Comparison of ENCODE assay signal across 15 mouse cellular contexts in the genomic region with DNA sequence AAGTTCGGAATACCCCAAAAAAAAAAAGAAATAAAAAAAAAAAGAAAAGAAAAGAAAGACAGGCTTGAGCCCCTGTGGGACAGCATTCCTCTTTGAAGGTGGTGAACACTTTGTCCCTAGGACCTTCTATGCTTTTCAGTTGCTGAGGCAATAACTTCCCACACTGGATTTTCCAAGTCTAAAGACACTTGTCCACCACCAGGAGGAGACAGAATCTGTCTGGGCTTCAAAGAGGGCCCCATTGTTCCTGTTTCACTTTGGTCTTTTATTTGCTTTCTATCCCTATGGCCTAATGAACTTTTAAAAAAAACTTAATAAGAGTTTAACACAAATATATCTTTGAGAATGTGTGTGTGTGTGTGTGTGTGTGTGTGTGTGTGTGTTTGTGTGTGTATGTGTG.
A peak's percentile ranks its signal among the peaks of the same experiment; 100 is the strongest.
DNase-seq lines count a peak whose midpoint lies in the region; ATAC-seq and TF ChIP-seq lines count a peak whose summit lies in the region.
"Had no signal": no experiment of that assay in that cellular context is flagged by ENCODE, and none has a peak within 500 bp of the region (broad histone marks: within the 10 kb centered on the region; RNA-seq: fewer than 3 reads in every experiment).

No protein-coding gene starts in this region.

- peak; percentile 18 for DNase-seq in hindbrain, embryonic 14.5 days (ENCODE audit: low spot score)
- no peak for DNase-seq in hindbrain, embryonic 10.5 days (ENCODE audit: low spot score)
- no peak for DNase-seq in lung, postnatal 0 days (ENCODE audit: low spot score)
- DNase-seq in lung, adult 2 months, result no peak
- DNase-seq in R1 (ENCODE audit: low read depth, low spot score), result peak; percentile 59
- DNase-seq in stomach, postnatal 0 days (ENCODE audit: low spot score), result no peak
- DNase-seq in spleen, postnatal 36 days (ENCODE audit: low spot score in 2 of 2), result no peak
- DNase-seq: cerebellum, postnatal 14 days; kidney, postnatal 10 days; right cerebral cortex, postnatal 25 days; thymus, postnatal 14 days had no signal

- no peak overlapping the region for H3K9ac ChIP-seq in hindbrain, embryonic 14.5 days
- H3K9ac ChIP-seq in lung, postnatal 0 days (replicated peaks; ENCODE audit: low read depth), result no peak overlapping the region
- H3K9ac ChIP-seq in stomach, postnatal 0 days (ENCODE audit: low read length), result no peak overlapping the region
- H3K9ac ChIP-seq: heart, embryonic 13.5 days; limb, embryonic 15.5 days had no signal

- no peak for TF ChIP-seq POLR2A in lung, adult 2 months (IDR thresholded peaks at IDR 0.05; ENCODE audit: borderline replicate concordance, extremely low read depth, low read depth, low read length)

- no peaks in the 10 kb centered on the region for H3K27me3 ChIP-seq in hindbrain, embryonic 14.5 days (ENCODE audit: control insufficient read depth, insufficient read depth, low read length)
- H3K27me3 ChIP-seq in hindbrain, embryonic 10.5 days (ENCODE audit: insufficient read depth, poor library complexity, severe bottlenecking), result no peaks in the 10 kb centered on the region
- no peaks in the 10 kb centered on the region for H3K27me3 ChIP-seq in lung, postnatal 0 days (replicated peaks; ENCODE audit: insufficient read depth, low read length)
- H3K27me3 ChIP-seq in stomach, postnatal 0 days (ENCODE audit: control insufficient read depth, insufficient read depth, low read length), result no peaks in the 10 kb centered on the region
- H3K27me3 ChIP-seq: heart, embryonic 13.5 days; limb, embryonic 15.5 days; megakaryocyte, embryonic 14.5 days had no signal

- H3K4me1 ChIP-seq in hindbrain, embryonic 14.5 days (replicated peaks; ENCODE audit: control insufficient read depth, insufficient read depth, low read length), result no peaks in the 10 kb centered on the region
- H3K4me1 ChIP-seq in hindbrain, embryonic 10.5 days (replicated peaks), result no peaks in the 10 kb centered on the region
- no peaks in the 10 kb centered on the region for H3K4me1 ChIP-seq in lung, postnatal 0 days (ENCODE audit: insufficient read depth, low read depth, low read length)
- H3K4me1 ChIP-seq in lung, adult 2 months (ENCODE audit: control insufficient read depth, insufficient read depth, low read length), result no peaks in the 10 kb centered on the region
- no peaks in the 10 kb centered on the region for H3K4me1 ChIP-seq in stomach, postnatal 0 days (replicated peaks; ENCODE audit: control insufficient read depth, insufficient read depth)
- H3K4me1 ChIP-seq: heart, embryonic 13.5 days; limb, embryonic 15.5 days had no signal

- 92% methylated on average over 1 of the region's 1 CpGs for WGBS in hindbrain, embryonic 14.5 days
- 97% methylated on average over 1 of the region's 1 CpGs for WGBS in hindbrain, embryonic 10.5 days
- 95% methylated on average over 1 of the region's 1 CpGs for WGBS in lung, postnatal 0 days
- WGBS in lung, adult 2 months, result 96% methylated on average over 1 of the region's 1 CpGs
- 96% methylated on average over 1 of the region's 1 CpGs for WGBS in stomach, postnatal 0 days

- no peaks in the 10 kb centered on the region for H3K36me3 ChIP-seq in hindbrain, embryonic 14.5 days (replicated peaks; ENCODE audit: control insufficient read depth, insufficient read depth)
- no peaks in the 10 kb centered on the region for H3K36me3 ChIP-seq in hindbrain, embryonic 10.5 days
- H3K36me3 ChIP-seq in lung, postnatal 0 days (ENCODE audit: insufficient read depth, low read length), result no peaks in the 10 kb centered on the region
- H3K36me3 ChIP-seq in stomach, postnatal 0 days (ENCODE audit: control insufficient read depth, insufficient read depth, low read length), result no peaks in the 10 kb centered on the region
- H3K36me3 ChIP-seq: G1E; heart, embryonic 13.5 days; limb, embryonic 15.5 days had no signal

- no peak overlapping the region for H3K4me2 ChIP-seq in hindbrain, embryonic 14.5 days (replicated peaks)
- no peak overlapping the region for H3K4me2 ChIP-seq in lung, postnatal 0 days (replicated peaks; ENCODE audit: low read depth, low read length)
- H3K4me2 ChIP-seq in stomach, postnatal 0 days (replicated peaks; ENCODE audit: low read depth), result no peak overlapping the region
- H3K4me2 ChIP-seq: heart, embryonic 13.5 days; limb, embryonic 15.5 days had no signal

- ATAC-seq in hindbrain, embryonic 14.5 days (ENCODE audit: low FRiP score), result no peak
- no peak for ATAC-seq in lung, postnatal 0 days
- ATAC-seq in stomach, postnatal 0 days (ENCODE audit: low FRiP score, low TSS enrichment), result no peak

- no peak for TF ChIP-seq EP300 in lung, postnatal 0 days (IDR thresholded peaks at IDR 0.05)
- TF ChIP-seq EP300 in stomach, postnatal 0 days (optimal IDR thresholded peaks at IDR 0.05), result no peak

- H3K4me3 ChIP-seq in hindbrain, embryonic 14.5 days (replicated peaks; ENCODE audit: low read length), result no peak overlapping the region
- no peak overlapping the region for H3K4me3 ChIP-seq in hindbrain, embryonic 10.5 days
- no peak overlapping the region for H3K4me3 ChIP-seq in lung, postnatal 0 days (ENCODE audit: low read depth, low read length)
- H3K4me3 ChIP-seq in lung, adult 2 months (replicated peaks; ENCODE audit: extremely low read depth, low read depth, low read length), result no peak overlapping the region
- H3K4me3 ChIP-seq in stomach, postnatal 0 days (ENCODE audit: low read depth, low read length), result no peak overlapping the region
- H3K4me3 ChIP-seq: heart, embryonic 13.5 days; limb, embryonic 15.5 days; megakaryocyte, embryonic 14.5 days had no signal

- no peaks in the 10 kb centered on the region for H3K9me3 ChIP-seq in hindbrain, embryonic 14.5 days (ENCODE audit: control insufficient read depth, low read length)
- H3K9me3 ChIP-seq in hindbrain, embryonic 10.5 days, result no peaks in the 10 kb centered on the region
- no peaks in the 10 kb centered on the region for H3K9me3 ChIP-seq in lung, postnatal 0 days (ENCODE audit: low read length)
- no peaks in the 10 kb centered on the region for H3K9me3 ChIP-seq in stomach, postnatal 0 days (ENCODE audit: control insufficient read depth, low read length)
- H3K9me3 ChIP-seq: G1E; heart, embryonic 13.5 days; limb, embryonic 15.5 days had no signal

- H3K27ac ChIP-seq in hindbrain, embryonic 14.5 days, result no peak overlapping the region
- no peak overlapping the region for H3K27ac ChIP-seq in hindbrain, embryonic 10.5 days
- H3K27ac ChIP-seq in lung, postnatal 0 days (ENCODE audit: low read length), result no peak overlapping the region
- no peak overlapping the region for H3K27ac ChIP-seq in stomach, postnatal 0 days (replicated peaks)
- H3K27ac ChIP-seq: heart, embryonic 13.5 days; limb, embryonic 15.5 days had no signal

- TF ChIP-seq CTCF in lung, postnatal 0 days (IDR thresholded peaks at IDR 0.05), result peak; percentile 56
- TF ChIP-seq CTCF in lung, adult 2 months (IDR thresholded peaks at IDR 0.05; ENCODE audit: insufficient read depth, low read length), result no peak
- TF ChIP-seq CTCF in stomach, postnatal 0 days (IDR thresholded peaks at IDR 0.05; ENCODE audit: low read depth), result peak; percentile 57

Comparison
In these comparisons a context has a peak if more than half of its experiments do, and no peak if none do; other contexts are left out.
1. DNase-seq: peak in hindbrain, embryonic 14.5 days (single experiment) and R1 (single experiment); none in hindbrain, embryonic 10.5 days (single experiment), lung, postnatal 0 days (single experiment), lung, adult 2 months (single experiment), stomach, postnatal 0 days (single experiment) and spleen, postnatal 36 days (0 of 2).